Mouse (Mus musculus) E14TG2a.4 (cell line): ENCODE measurements around the gene Agbl1.

Experiments used
- CTCF ChIP-seq: conservative IDR thresholded peaks from 2 replicates; pipeline ENCODE4 v1.5.1; 2014; ENCODE audit warnings: low read length
- NANOG ChIP-seq: IDR thresholded peaks from 2 replicates; pipeline ENCODE4 v1.6.1; 2014; ENCODE audit warnings: borderline replicate concordance, low read length, mixed read lengths
- POU5F1 ChIP-seq: IDR thresholded peaks from 2 replicates; pipeline ENCODE4 v1.6.1; 2014; ENCODE audit warnings: low read length, borderline replicate concordance

- no peak for TF ChIP-seq CTCF
- no peak for TF ChIP-seq NANOG
- TF ChIP-seq POU5F1, result no peak
These were observed 92.3 kb downstream of the Agbl1 start for GRCm38 (mm10) chr7:76321866-76322553.
